Mouse (Mus musculus) B cell, adult 2 months (primary cell): ENCODE results near the gene 1700010I14Rik.
A peak's percentile ranks its signal among the peaks of the same experiment; 100 is the strongest.

Source experiments
- DNase-seq, 2 experiments: peaks; one replicate each; pipeline ENCODE4 v3.0.0; 2022

Gene 1700010I14Rik

GRCm38 (mm10) chr17:9030181-9030580 lies 42.0 kb downstream of the 1700010I14Rik start:
- DNase-seq: no peak

DNA sequence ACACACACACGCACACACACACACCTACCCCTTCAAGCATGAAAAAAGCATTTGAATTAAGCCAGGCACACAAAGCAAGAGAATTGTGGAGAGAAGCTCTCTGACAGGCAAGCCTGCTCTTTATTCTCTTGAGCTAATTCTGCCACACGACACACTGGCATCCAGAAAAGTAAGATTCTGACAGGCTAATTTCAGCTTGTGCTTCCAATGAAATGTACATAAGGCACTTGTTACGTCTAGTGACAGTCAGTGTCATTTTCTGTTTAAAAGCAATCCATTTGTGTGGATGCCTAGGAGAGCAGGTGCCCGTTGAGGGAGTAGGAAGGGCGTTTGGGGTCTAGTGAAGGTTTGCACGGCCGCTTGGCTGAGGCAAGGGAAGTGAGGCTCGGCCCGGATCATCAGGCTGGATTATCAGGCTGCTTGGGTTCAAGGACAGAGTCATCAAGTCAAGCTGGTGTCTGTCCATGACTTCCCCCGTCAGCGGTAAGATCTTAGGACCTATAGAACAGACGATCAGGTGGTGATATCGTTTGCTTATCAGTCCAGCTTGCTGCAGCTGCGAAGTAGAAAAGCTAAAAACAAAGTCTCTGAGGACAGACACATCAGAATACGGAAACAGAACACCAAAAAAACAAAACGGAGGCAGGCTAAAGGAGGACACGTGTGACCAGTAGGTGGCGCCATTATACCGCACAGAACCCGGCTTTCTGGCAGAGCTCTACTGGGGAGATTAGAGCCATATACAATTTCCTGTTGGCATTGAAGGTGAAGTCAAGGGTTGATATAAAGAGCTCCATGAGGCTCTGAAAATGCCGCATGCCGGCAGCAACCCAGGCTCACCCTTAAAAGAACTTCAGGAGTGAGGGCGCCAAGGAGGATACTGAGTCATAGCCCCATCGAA lies 43.4 kb downstream of the 1700010I14Rik start:
- DNase-seq: peak; percentile 77 to 78

DNA sequence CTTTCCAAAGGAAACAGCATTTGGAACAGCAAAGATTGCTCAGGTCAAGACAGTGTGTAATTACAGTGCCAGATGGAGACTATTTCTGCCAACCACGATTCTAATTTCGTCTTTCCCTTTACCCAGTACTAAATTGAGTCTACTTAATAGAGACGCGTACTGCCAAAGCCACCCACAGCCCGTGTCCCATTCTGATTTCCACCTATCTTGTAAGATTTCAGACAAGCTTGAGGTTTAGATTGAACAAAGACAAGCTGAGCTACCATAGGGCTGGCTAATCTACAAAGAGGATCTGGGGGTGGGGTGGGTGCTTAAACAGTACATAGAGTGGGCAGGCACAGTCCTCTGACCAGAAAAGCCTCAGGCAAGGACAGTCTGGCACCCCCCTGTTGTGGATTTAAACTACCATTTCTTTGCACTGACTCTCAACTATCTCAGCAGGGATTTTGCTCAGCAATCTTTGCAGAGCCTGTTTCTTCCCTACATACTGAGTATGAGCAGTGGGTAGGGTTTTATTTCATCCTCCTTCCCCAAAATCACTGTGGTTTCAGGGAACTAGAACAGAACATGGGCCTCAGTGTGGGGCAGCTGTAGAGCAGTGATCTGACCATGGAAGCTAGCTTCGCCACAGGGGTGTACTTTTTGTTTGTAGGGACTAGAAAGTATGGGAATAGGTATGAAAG lies 44.4 kb downstream of the 1700010I14Rik start:
- DNase-seq: no peak

GRCm38 (mm10) chr17:9033511-9033910 lies 45.4 kb downstream of the 1700010I14Rik start:
- no peak for DNase-seq

DNA sequence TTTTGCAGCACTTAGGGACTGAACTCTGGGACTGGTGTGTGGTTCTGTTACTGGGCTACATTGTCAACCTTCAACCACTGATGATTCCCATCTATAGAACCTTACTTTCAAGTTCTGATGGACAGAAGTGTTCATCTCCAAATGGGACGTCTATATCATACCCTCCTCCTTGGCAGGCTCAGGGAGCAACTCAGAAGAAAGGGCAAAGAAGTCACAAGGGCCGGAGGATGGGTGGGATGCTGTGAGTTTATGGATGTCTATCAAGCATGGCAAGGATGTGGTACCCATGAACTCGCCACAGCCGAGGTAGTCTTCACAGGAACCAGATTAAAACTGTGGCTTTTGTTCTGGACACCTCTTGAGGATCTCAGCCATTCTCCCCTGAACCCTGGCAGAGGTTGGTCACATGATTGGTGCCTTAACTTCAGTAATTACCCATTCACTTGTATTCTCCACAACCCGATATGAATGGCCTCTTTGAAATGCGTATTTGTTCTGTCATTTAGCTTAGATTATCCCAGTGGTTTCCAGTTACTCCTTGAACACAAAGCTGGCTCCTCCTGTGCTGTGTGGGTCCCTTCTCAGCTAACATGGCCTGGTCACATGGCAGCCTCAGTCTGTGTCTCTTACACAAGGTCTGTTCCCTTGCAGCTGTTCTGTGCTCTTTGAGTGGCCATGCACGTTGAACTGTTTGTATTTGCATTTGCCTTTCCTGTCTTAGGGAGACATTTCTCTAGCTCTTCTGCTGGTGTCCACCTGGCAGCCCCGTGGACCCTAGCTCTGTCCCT lies 47.6 kb downstream of the 1700010I14Rik start:
- DNase-seq: no peak

DNA sequence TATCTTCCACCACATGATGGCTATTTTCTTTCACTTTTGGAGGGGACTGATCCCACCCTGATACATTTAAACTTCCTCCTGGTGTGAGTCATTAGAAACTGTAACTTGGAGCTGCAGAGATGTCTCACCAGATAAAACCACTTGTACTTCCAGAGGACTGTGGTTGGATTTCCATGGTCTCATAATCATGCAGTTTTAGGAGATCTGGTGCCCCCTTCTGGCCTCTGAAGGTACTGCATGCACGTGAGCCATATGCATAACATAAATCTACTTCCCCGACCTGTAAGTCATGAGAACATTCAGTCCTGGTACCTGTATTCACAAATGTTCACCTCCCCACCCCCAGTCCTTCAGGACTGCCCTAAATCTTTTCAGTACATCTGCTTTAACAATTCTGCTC lies 54.6 kb downstream of the 1700010I14Rik start:
- peak; percentile 34 to 47 for DNase-seq

DNA sequence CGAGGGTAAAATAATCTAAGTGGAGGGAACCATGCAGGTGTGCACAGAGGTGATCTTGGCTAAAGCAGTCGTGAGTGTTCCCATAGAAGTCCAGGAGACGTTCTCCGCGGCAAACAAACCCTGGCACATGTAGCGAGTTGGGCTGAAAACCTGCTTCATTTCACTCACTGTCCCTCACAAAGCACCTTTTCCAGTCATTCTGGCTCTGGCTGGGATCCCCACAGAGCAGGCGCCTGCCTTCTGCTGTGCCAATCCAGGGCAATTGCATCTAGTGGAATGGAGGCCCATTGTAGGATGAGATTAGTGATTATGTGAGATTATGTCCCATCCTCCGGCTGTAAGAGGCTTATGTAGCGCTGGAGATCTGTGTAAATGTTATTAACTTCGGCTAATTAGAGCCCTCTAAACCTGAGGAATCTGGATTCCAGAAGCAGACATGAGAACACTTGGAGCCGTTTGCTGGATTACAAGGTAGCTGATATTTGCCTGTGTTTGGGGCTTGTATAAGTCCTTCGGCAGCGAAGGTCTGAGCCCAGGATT lies 64.4 kb downstream of the 1700010I14Rik start:
- DNase-seq: no peak

- no peak for DNase-seq
These were observed 71.3 kb downstream of the 1700010I14Rik start for GRCm38 (mm10) chr17:9059360-9059932.
